In the genomic region with DNA sequence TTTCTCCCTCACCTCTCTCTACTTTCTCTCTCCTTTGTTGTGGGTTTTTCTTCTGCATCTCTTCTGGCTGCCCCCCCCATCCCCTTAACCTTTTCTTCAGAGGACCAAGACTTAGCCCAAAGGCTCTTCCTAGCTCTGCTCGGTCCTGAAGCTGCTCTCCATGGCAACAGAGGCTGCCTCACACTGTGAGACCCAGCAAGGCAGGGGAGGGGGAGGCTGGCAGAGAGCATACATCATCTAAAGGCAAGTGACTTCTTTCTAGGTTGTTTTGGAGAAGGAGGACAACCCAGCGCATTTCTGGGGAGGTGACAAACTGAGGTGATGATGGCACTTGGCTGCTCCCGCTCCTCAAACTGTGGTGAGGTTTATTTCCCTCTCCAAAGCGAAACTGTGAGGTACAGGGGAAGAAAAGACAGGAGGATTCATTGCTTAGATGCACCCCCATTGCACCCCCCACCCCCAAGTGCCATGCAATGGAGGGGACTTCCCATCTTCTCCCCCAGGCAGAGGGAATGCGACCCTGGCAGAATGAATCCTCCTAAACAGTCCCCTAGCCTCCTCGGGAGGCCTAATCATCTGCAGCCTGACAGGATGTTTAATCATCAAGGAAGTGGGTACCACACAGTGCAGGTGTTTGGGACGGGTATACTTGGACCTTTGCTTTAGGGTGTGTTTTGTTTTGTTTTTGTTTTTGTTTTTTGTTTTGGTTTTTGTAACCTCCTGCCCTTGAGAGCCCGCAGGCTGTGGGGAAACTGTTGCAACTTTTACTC, we compare ENCODE assay signal across 14 mouse cellular contexts. TPM values are rescaled to one million over a fixed set of nuclear protein-coding genes. Genes with fewer than 3 reads are reported as not detected.
DNase-seq lines count a peak whose midpoint lies in the region; ATAC-seq and TF ChIP-seq lines count a peak whose summit lies in the region.
"Had no signal": no experiment of that assay in that cellular context is flagged by ENCODE, and none has a peak within 500 bp of the region (broad histone marks: within the 10 kb centered on the region; RNA-seq: fewer than 3 reads in every experiment).

No protein-coding gene starts in this region.

- ATAC-seq in hindbrain, postnatal 0 days = peak; percentile 70
- no peak for ATAC-seq in megakaryocyte, adult 5-6 weeks (ENCODE audit: poor library complexity, severe bottlenecking)

- no peak overlapping the region for H3K9ac ChIP-seq in hindbrain, postnatal 0 days (replicated peaks; ENCODE audit: low read length)
- H3K9ac ChIP-seq: embryonic facial prominence, embryonic 12.5 days; liver, embryonic 14.5 days had no signal

- no peak overlapping the region; the same call in 1 of the 2 replicates for H3K4me2 ChIP-seq in hindbrain, postnatal 0 days (ENCODE audit: low read depth, low read length)
- H3K4me2 ChIP-seq: embryonic facial prominence, embryonic 12.5 days; heart, embryonic 11.5 days had no signal

- H3K9me3 ChIP-seq in hindbrain, postnatal 0 days (ENCODE audit: low read length) = no peaks in the 10 kb centered on the region
- H3K9me3 ChIP-seq: embryonic facial prominence, embryonic 12.5 days had no signal

- H3K4me1 ChIP-seq in hindbrain, postnatal 0 days (ENCODE audit: insufficient read depth, low read length) = peaks cover 12% of the 10 kb centered on the region

- H3K27me3 ChIP-seq in hindbrain, postnatal 0 days (ENCODE audit: insufficient read depth, low read length) = no peaks in the 10 kb centered on the region
- H3K27me3 ChIP-seq: embryonic facial prominence, embryonic 12.5 days had no signal

- no peak overlapping the region for H3K4me3 ChIP-seq in hindbrain, postnatal 0 days (ENCODE audit: low read length)
- H3K4me3 ChIP-seq: embryonic facial prominence, embryonic 12.5 days had no signal

- no peaks in the 10 kb centered on the region for H3K36me3 ChIP-seq in hindbrain, postnatal 0 days (ENCODE audit: insufficient read depth, low read length)
- H3K36me3 ChIP-seq: embryonic facial prominence, embryonic 12.5 days had no signal

- TF ChIP-seq CTCF in hindbrain, postnatal 0 days (IDR thresholded peaks at IDR 0.05; ENCODE audit: low read depth) = no peak

- peak; percentile 26 for DNase-seq in cerebellum, adult 11 months
- DNase-seq in cerebellum, adult 18-20 months = no peak
- DNase-seq in right cerebral cortex, postnatal 10 days (ENCODE audit: low spot score in 2 of 2) = peak; percentile 62 to 76
- no peak for DNase-seq in right cerebral cortex, postnatal 4 days
- peak; percentile 76 for DNase-seq in hindbrain, postnatal 0 days (ENCODE audit: low spot score)
- DNase-seq in gastrocnemius, postnatal 25 days = no peak
- DNase-seq in right cerebral cortex, adult 2 months (ENCODE audit: low spot score in 2 of 2) = no peak
- DNase-seq: kidney, postnatal 25 days had no signal

- peak overlapping the region; percentile 54; the same call in 1 of the 2 replicates for H3K27ac ChIP-seq in hindbrain, postnatal 0 days
- H3K27ac ChIP-seq: embryonic facial prominence, embryonic 12.5 days; liver, embryonic 14.5 days; macrophage had no signal

- WGBS in hindbrain, postnatal 0 days = 27% methylated on average over 8 of the region's 8 CpGs

RNA-seq across cellular contexts. Expression of a gene that starts 58.0 kb away (rescaled TPM):
- total RNA-seq in hindbrain, postnatal 0 days (2014; rRNA removed) = 1.8 and 4.2 TPM in 2 replicates
- 7.7 and 8.7 TPM in 2 replicates for polyA plus RNA-seq in hindbrain, postnatal 0 days (2015; fragmentation: Nextera tagmentation; extraction: Ambion mirVana)
- 0.30 TPM in 1 of 2 replicates, not detected in the other for total RNA-seq in megakaryocyte, adult 5-6 weeks (2015)
- 1.1 and 1.3 TPM in 2 replicates for total RNA-seq in megakaryocyte, adult 5-6 weeks (2017)
- under 1 TPM; 0.48 to 0.49 TPM for total RNA-seq in gastrocnemius, postnatal 25 days (2021)
- total RNA-seq: ES-E14 had no signal
- polyA plus RNA-seq: macrophage had no signal

Comparison
In these comparisons a context has a peak if more than half of its experiments do, and no peak if none do; other contexts are left out.
1. DNase-seq: peak in cerebellum, adult 11 months (single experiment), right cerebral cortex, postnatal 10 days (2 of 2) and hindbrain, postnatal 0 days (single experiment); none in cerebellum, adult 18-20 months (0 of 2), right cerebral cortex, postnatal 4 days (single experiment), gastrocnemius, postnatal 25 days (single experiment) and right cerebral cortex, adult 2 months (0 of 2).